Mouse (Mus musculus) hindbrain, embryonic 16.5 days (tissue): ENCODE measurements around the gene Dhfr. TPM values are rescaled to one million over a fixed set of nuclear protein-coding genes. Genes with fewer than 3 reads are reported as not detected.

Experiments
- ATAC-seq: fragments of 200-750 bp; cut with Nextera tagmentation; 2 replicates; pipeline ENCODE4 v1.8.0; 2017; ENCODE audit warnings: moderate TSS enrichment, moderate library complexity
- H3K27ac ChIP-seq: fragments of 300-500 bp; sonication (generic); 2 replicates; pipeline ENCODE4 v1.5.1; 2014; ENCODE audit warnings: low read depth, mild to moderate bottlenecking, control low read depth, low read length, moderate library complexity
- H3K27me3 ChIP-seq: fragments of 300-500 bp; sonication (generic); replicated peaks from 2 replicates; pipeline ENCODE4 v1.6.1; 2014; ENCODE audit warnings: low read length; ENCODE audit not compliant: control insufficient read depth, insufficient read depth
- H3K36me3 ChIP-seq: fragments of 300-500 bp; sonication (generic); 2 replicates; pipeline ENCODE4 v1.6.1; 2014; ENCODE audit warnings: mild to moderate bottlenecking, low read length, moderate library complexity, mixed read lengths; ENCODE audit not compliant: control insufficient read depth, insufficient read depth
- H3K4me1 ChIP-seq: fragments of 300-500 bp; sonication (generic); 2 replicates; pipeline ENCODE4 v1.6.1; 2014; ENCODE audit warnings: low read depth, low read length; ENCODE audit not compliant: control insufficient read depth, insufficient read depth
- H3K4me2 ChIP-seq: fragments of 300-500 bp; sonication (generic); 2 replicates; pipeline ENCODE4 v1.6.1; 2014; ENCODE audit warnings: mild to moderate bottlenecking, low read length, control low read depth, moderate library complexity
- H3K4me3 ChIP-seq: fragments of 300-500 bp; sonication (generic); 2 replicates; pipeline ENCODE4 v1.5.1; 2014; ENCODE audit warnings: mild to moderate bottlenecking, low read length, control low read depth, moderate library complexity
- H3K9ac ChIP-seq: fragments of 300-500 bp; sonication (generic); 2 replicates; pipeline ENCODE4 v1.6.1; 2014; ENCODE audit warnings: low read depth, mild to moderate bottlenecking, control low read depth, low read length, moderate library complexity
- H3K9me3 ChIP-seq: fragments of 300-500 bp; sonication (generic); 2 replicates; pipeline ENCODE4 v1.6.1; 2014; ENCODE audit warnings: mild to moderate bottlenecking, low read length, moderate library complexity; ENCODE audit not compliant: control insufficient read depth
- WGBS: fragments of 180-500 bp; shearing (Covaris S2); extraction: QIAGEN DNeasy Blood & Tissue Kit; methylation state at CpG from one replicate; pipeline ENCODE4 v1.1.7; 2014; 5-methylcytosine and 5-hydroxymethylcytosine counted together
- polyA plus RNA-seq: library from polyadenylated mRNA; unstranded; fragments of >200 nt; fragmentation: Nextera tagmentation; extraction: Ambion mirVana; gene quantifications from 2 replicates; pipeline ENCODE4 v1.2.1, GENCODE M21; 2015

The Dhfr gene
- 4.9 and 5.5 TPM in 2 replicates for polyA plus RNA-seq

- under 1% methylated on average over 75 of the region's 76 CpGs for WGBS
These were observed at the start of gene Dhfr, which contains the start of gene Msh3 for GRCm38 (mm10) chr13:92354456-92355271. Gene Dhfr (plus strand): TSS chr13:92354726. Gene Msh3 (minus strand): TSS chr13:92355003.

GRCm38 (mm10) chr13:92305680-92306079 is 48.8 kb upstream of the Dhfr start, which contains the start of gene Gm20379:
Gene Gm20379 (plus strand): TSS chr13:92305980.
- Histone ChIP-seq H3K9me3 (no peaks in the 10 kb centered on the region), H3K9ac (no peak within 1 kb of the TSS), H3K4me2 (no peak within 1 kb of the TSS), H3K4me3 (no peak within 1 kb of the TSS), H3K36me3 (no peaks in the 10 kb centered on the region), H3K27me3 (no peaks in the 10 kb centered on the region), H3K4me1 (no peaks in the 10 kb centered on the region), H3K27ac (no peak within 1 kb of the TSS)
- ATAC-seq: no peak
- WGBS: 98% methylated on average over 11 of the region's 11 CpGs

More at GRCm38 (mm10) chr13:92354456-92355271, at the start of gene Dhfr, which contains the start of gene Msh3:
- peak; percentile 98 for ATAC-seq
- Histone ChIP-seq H3K4me2 (peak within 1 kb of the TSS; percentile 86), H3K27me3 (no peaks in the 10 kb centered on the region), H3K4me1 (peaks cover 2% of the 10 kb centered on the region), H3K27ac (peak within 1 kb of the TSS; percentile 90), H3K36me3 (no peaks in the 10 kb centered on the region), H3K9me3 (no peaks in the 10 kb centered on the region), H3K4me3 (peak within 1 kb of the TSS; percentile 73), H3K9ac (peak within 1 kb of the TSS; percentile 79)

GRCm38 (mm10) chr13:92314613-92315012 is 39.9 kb upstream of the Dhfr start:
- no peaks in the 10 kb centered on the region for H3K9me3 ChIP-seq
- no peak overlapping the region for H3K4me3 ChIP-seq
- no peak overlapping the region for H3K4me2 ChIP-seq
- no peaks in the 10 kb centered on the region for H3K4me1 ChIP-seq
- H3K27me3 ChIP-seq: no peaks in the 10 kb centered on the region
- H3K27ac ChIP-seq: no peak overlapping the region
- H3K36me3 ChIP-seq: no peaks in the 10 kb centered on the region; the same call in 1 of the 2 replicates
- WGBS: 94% methylated on average over 5 of the region's 5 CpGs
- no peak for ATAC-seq
- H3K9ac ChIP-seq: no peak overlapping the region

GRCm38 (mm10) chr13:92320770-92321169 is 33.8 kb upstream of the Dhfr start:
- H3K4me1 ChIP-seq: no peaks in the 10 kb centered on the region
- ATAC-seq: no peak
- H3K36me3 ChIP-seq: 0 out of 2 replicates have a peak, but pooled peaks cover 2% of the 10 kb centered on the region
- no peak overlapping the region for H3K9ac ChIP-seq
- no peaks in the 10 kb centered on the region for H3K9me3 ChIP-seq
- H3K27ac ChIP-seq: no peak overlapping the region
- H3K4me2 ChIP-seq: no peak overlapping the region
- WGBS: 91% methylated on average over 5 of the region's 5 CpGs
- no peaks in the 10 kb centered on the region for H3K27me3 ChIP-seq
- H3K4me3 ChIP-seq: no peak overlapping the region

- Histone ChIP-seq H3K27me3 (no peaks in the 10 kb centered on the region), H3K9me3 (no peaks in the 10 kb centered on the region), H3K4me2 (no peak overlapping the region), H3K27ac (no peak overlapping the region), H3K9ac (no peak overlapping the region), H3K36me3 (0 out of 2 replicates have a peak, but pooled peaks cover 2% of the 10 kb centered on the region), H3K4me3 (no peak overlapping the region), H3K4me1 (no peaks in the 10 kb centered on the region)
- ATAC-seq: no peak
- WGBS: 79% methylated on average over 5 of the region's 5 CpGs
These were observed 28.5 kb upstream of the Dhfr start for GRCm38 (mm10) chr13:92326030-92326429.

- 91% methylated on average over 2 of the region's 2 CpGs for WGBS
- no peak overlapping the region for H3K27ac ChIP-seq
- H3K4me2 ChIP-seq: no peak overlapping the region
- no peaks in the 10 kb centered on the region for H3K9me3 ChIP-seq
- H3K36me3 ChIP-seq: no peaks in the 10 kb centered on the region
- H3K9ac ChIP-seq: no peak overlapping the region
- ATAC-seq: no peak
- H3K4me3 ChIP-seq: no peak overlapping the region
- H3K27me3 ChIP-seq: no peaks in the 10 kb centered on the region
- no peaks in the 10 kb centered on the region for H3K4me1 ChIP-seq
These were observed 26.5 kb upstream of the Dhfr start for GRCm38 (mm10) chr13:92328000-92328399.

GRCm38 (mm10) chr13:92330621-92331020 is 23.9 kb upstream of the Dhfr start:
- Histone ChIP-seq H3K4me1 (no peaks in the 10 kb centered on the region), H3K4me2 (no peak overlapping the region), H3K27me3 (no peaks in the 10 kb centered on the region), H3K4me3 (no peak overlapping the region), H3K27ac (no peak overlapping the region), H3K9me3 (no peaks in the 10 kb centered on the region), H3K9ac (no peak overlapping the region), H3K36me3 (no peaks in the 10 kb centered on the region)
- WGBS: 96% methylated on average over 3 of the region's 3 CpGs
- ATAC-seq: no peak

- Histone ChIP-seq H3K4me1 (no peaks in the 10 kb centered on the region), H3K9me3 (no peaks in the 10 kb centered on the region), H3K27me3 (no peaks in the 10 kb centered on the region), H3K4me3 (no peak overlapping the region), H3K9ac (no peak overlapping the region), H3K27ac (no peak overlapping the region), H3K36me3 (no peaks in the 10 kb centered on the region), H3K4me2 (no peak overlapping the region)
- ATAC-seq: no peak
- WGBS: 85% methylated on average over 15 of the region's 15 CpGs
These were observed 22.2 kb upstream of the Dhfr start for GRCm38 (mm10) chr13:92332103-92332879.

GRCm38 (mm10) chr13:92336857-92337256 is 17.7 kb upstream of the Dhfr start:
- no peak overlapping the region for H3K27ac ChIP-seq
- H3K36me3 ChIP-seq: no peaks in the 10 kb centered on the region
- no peak for ATAC-seq
- no peak overlapping the region for H3K4me2 ChIP-seq
- H3K9me3 ChIP-seq: no peaks in the 10 kb centered on the region
- 90% methylated on average over 1 of the region's 1 CpGs for WGBS
- H3K4me3 ChIP-seq: no peak overlapping the region
- H3K27me3 ChIP-seq: no peaks in the 10 kb centered on the region
- H3K4me1 ChIP-seq: no peaks in the 10 kb centered on the region
- no peak overlapping the region for H3K9ac ChIP-seq
